Mouse (Mus musculus): Measurements from ENCODE around the gene Eif1ad. TPM values are rescaled to one million over a fixed set of nuclear protein-coding genes. Genes with fewer than 3 reads are reported as not detected.

Gene Eif1ad
- polyA plus RNA-seq, 1 experiment from 2014 or later = 42.8 TPM

- H3K9me3 ChIP-seq (replicated peaks) = no peaks in the 10 kb centered on the region
- peak overlapping the region; percentile 62 for H3K9ac ChIP-seq (replicated peaks)
- no peaks in the 10 kb centered on the region for H3K27me3 ChIP-seq (replicated peaks)
- 28% methylated on average over 7 of the region's 7 CpGs for WGBS
- peak overlapping the region; percentile 76 for H3K4me2 ChIP-seq
- peaks cover 15% of the 10 kb centered on the region for H3K4me1 ChIP-seq
- H3K4me3 ChIP-seq (replicated peaks) = peak overlapping the region; percentile 66
- peak overlapping the region; percentile 92 for H3K27ac ChIP-seq (replicated peaks)
- no peaks in the 10 kb centered on the region for H3K36me3 ChIP-seq
- peak; percentile 72 for ATAC-seq (ENCODE audit: low FRiP score)
These were observed 40.6 kb downstream of the Eif1ad start for GRCm38 (mm10) chr19:5407133-5407532.

- Histone ChIP-seq H3K9ac (replicated peaks) (no peak overlapping the region), H3K4me2 (peak overlapping the region; percentile 76)
These were observed 41.8 kb downstream of the Eif1ad start for GRCm38 (mm10) chr19:5408057-5409001.

GRCm38 (mm10) chr19:5409068-5409467, 42.5 kb downstream of the Eif1ad start:
- Histone ChIP-seq H3K9me3 (replicated peaks) (no peaks in the 10 kb centered on the region), H3K9ac (replicated peaks) (no peak overlapping the region), H3K4me3 (replicated peaks) (no peak overlapping the region), H3K27me3 (replicated peaks) (no peaks in the 10 kb centered on the region), H3K27ac (replicated peaks) (no peak overlapping the region), H3K4me2 (no peak overlapping the region), H3K36me3 (no peaks in the 10 kb centered on the region), H3K4me1 (peaks cover 15% of the 10 kb centered on the region)
- WGBS = 86% methylated on average over 5 of the region's 5 CpGs
- no peak for ATAC-seq (ENCODE audit: low FRiP score)

More at GRCm38 (mm10) chr19:5408057-5409001, 41.8 kb downstream of the Eif1ad start:
- no peak for ATAC-seq (ENCODE audit: low FRiP score)
- no peaks in the 10 kb centered on the region for H3K27me3 ChIP-seq (replicated peaks)
- H3K4me3 ChIP-seq (replicated peaks) = no peak overlapping the region
- H3K4me1 ChIP-seq = peaks cover 15% of the 10 kb centered on the region
- no peak overlapping the region for H3K27ac ChIP-seq (replicated peaks)
- 83% methylated on average over 13 of the region's 13 CpGs for WGBS
- H3K36me3 ChIP-seq = no peaks in the 10 kb centered on the region
- no peaks in the 10 kb centered on the region for H3K9me3 ChIP-seq (replicated peaks)

DNA sequence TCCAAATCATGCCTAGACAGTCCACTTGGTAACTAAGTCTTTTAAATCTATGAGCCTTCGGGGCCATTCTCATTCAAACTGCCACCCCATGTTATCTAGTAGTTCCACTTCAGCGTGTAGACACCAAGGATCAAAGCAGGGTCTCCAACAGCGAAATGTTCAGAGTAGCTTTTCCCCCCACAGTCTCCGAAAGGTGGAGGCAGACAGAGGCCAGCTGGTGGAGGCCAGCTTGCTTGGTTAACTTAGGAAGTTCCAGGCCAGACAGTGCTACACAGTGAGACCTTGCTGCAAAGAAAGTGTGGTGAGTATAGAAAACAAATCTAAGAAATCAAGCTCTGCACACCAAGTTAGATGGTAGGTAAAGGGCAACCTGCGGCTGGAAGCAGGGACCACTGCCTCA, 44.1 kb downstream of the Eif1ad start:
- Histone ChIP-seq H3K36me3 (no peaks in the 10 kb centered on the region), H3K27me3 (replicated peaks) (no peaks in the 10 kb centered on the region), H3K4me3 (replicated peaks) (no peak overlapping the region), H3K9ac (replicated peaks) (no peak overlapping the region), H3K27ac (replicated peaks) (no peak overlapping the region), H3K4me1 (peaks cover 14% of the 10 kb centered on the region), H3K4me2 (no peak overlapping the region), H3K9me3 (replicated peaks) (no peaks in the 10 kb centered on the region)
- no peak for ATAC-seq (ENCODE audit: low FRiP score)
- 89% methylated on average over 5 of the region's 5 CpGs for WGBS

GRCm38 (mm10) chr19:5411961-5412360, 45.4 kb downstream of the Eif1ad start:
- Histone ChIP-seq H3K9me3 (replicated peaks) (no peaks in the 10 kb centered on the region), H3K4me2 (no peak overlapping the region), H3K27me3 (replicated peaks) (no peaks in the 10 kb centered on the region), H3K9ac (replicated peaks) (no peak overlapping the region), H3K4me3 (replicated peaks) (no peak overlapping the region), H3K27ac (replicated peaks) (no peak overlapping the region), H3K4me1 (peaks cover 10% of the 10 kb centered on the region), H3K36me3 (no peaks in the 10 kb centered on the region)
- ATAC-seq (ENCODE audit: low FRiP score) = no peak
- WGBS = 71% methylated on average over 5 of the region's 5 CpGs

DNA sequence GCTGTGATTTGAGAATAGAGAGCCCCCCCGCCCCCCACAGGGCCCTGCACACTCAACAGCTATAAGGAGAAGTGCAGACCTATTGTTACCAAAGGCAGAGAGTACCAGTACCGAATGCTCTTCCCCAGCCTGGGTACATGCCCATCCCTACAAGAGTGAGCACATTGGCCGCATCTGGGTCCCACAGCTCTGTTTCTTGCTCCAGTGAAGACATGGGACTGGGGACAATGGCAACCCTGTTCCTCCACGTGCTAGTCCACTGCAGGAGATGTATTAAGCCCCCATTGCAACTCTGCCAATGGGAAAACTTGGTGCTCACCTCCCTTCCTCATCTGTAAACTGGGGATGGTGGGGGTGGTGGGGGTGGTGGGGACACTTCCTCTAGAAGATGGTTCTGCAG, 47.3 kb downstream of the Eif1ad start:
- no peak overlapping the region for H3K27ac ChIP-seq (replicated peaks)
- ATAC-seq (ENCODE audit: low FRiP score) = no peak
- no peak overlapping the region for H3K4me2 ChIP-seq
- 75% methylated on average over 4 of the region's 4 CpGs for WGBS
- no peak overlapping the region for H3K9ac ChIP-seq (replicated peaks)
- no peaks in the 10 kb centered on the region for H3K27me3 ChIP-seq (replicated peaks)
- H3K4me1 ChIP-seq = no peaks in the 10 kb centered on the region
- H3K9me3 ChIP-seq (replicated peaks) = no peaks in the 10 kb centered on the region
- no peak overlapping the region for H3K4me3 ChIP-seq (replicated peaks)
- 0 out of 2 replicates have a peak, but pooled peaks cover 6% of the 10 kb centered on the region for H3K36me3 ChIP-seq

DNA sequence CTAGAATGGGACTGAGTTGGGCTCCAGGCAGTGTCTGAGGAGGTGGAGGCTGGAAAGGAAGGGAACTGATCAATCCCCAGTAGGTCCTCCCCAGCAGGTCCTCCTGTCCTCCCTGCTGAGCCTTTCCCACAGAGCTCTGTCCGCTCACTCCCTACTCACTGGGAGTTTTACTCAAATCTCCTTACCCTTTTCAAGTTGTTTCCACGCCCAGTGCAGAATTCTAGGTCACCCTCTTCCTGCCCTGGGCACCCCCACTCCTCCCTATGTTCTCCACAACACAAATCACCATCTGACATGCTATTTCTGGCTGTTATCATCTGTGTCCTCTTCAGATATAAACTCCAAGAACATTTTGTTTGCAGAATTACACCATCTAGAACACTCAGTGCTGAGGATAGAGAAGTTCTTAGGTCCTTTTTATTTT, 48.0 kb downstream of the Eif1ad start:
- Histone ChIP-seq H3K4me2 (no peak overlapping the region), H3K4me1 (no peaks in the 10 kb centered on the region), H3K27ac (replicated peaks) (no peak overlapping the region), H3K27me3 (replicated peaks) (no peaks in the 10 kb centered on the region), H3K9me3 (replicated peaks) (no peaks in the 10 kb centered on the region), H3K36me3 (peaks cover 6% of the 10 kb centered on the region; the same call in 1 of the 2 replicates), H3K4me3 (replicated peaks) (no peak overlapping the region), H3K9ac (replicated peaks) (no peak overlapping the region)
- WGBS = 77% methylated on average over 2 of the region's 2 CpGs
- ATAC-seq (ENCODE audit: low FRiP score) = no peak

- no peak overlapping the region for H3K27ac ChIP-seq (replicated peaks)
- H3K4me2 ChIP-seq = no peak overlapping the region
- no peak overlapping the region for H3K4me3 ChIP-seq (replicated peaks)
- peaks cover 25% of the 10 kb centered on the region for H3K4me1 ChIP-seq
- WGBS = 90% methylated on average over 8 of the region's 8 CpGs
- H3K27me3 ChIP-seq (replicated peaks) = no peaks in the 10 kb centered on the region
- ATAC-seq (ENCODE audit: low FRiP score) = no peak
- no peaks in the 10 kb centered on the region for H3K9me3 ChIP-seq (replicated peaks)
- peaks cover 37% of the 10 kb centered on the region for H3K36me3 ChIP-seq
- no peak overlapping the region for H3K9ac ChIP-seq (replicated peaks)
These were observed 52.4 kb downstream of the Eif1ad start for GRCm38 (mm10) chr19:5418750-5419466.

- 94% methylated on average over 9 of the region's 9 CpGs for WGBS
- ATAC-seq (ENCODE audit: low FRiP score) = no peak
- H3K36me3 ChIP-seq = peaks cover 37% of the 10 kb centered on the region
- no peak overlapping the region for H3K4me3 ChIP-seq (replicated peaks)
- no peaks in the 10 kb centered on the region for H3K27me3 ChIP-seq (replicated peaks)
- H3K4me2 ChIP-seq = no peak overlapping the region
- H3K9ac ChIP-seq (replicated peaks) = no peak overlapping the region
- no peak overlapping the region for H3K27ac ChIP-seq (replicated peaks)
- H3K4me1 ChIP-seq = peaks cover 27% of the 10 kb centered on the region
- H3K9me3 ChIP-seq (replicated peaks) = no peaks in the 10 kb centered on the region
These were observed 53.1 kb downstream of the Eif1ad start for GRCm38 (mm10) chr19:5419630-5420029.

DNA sequence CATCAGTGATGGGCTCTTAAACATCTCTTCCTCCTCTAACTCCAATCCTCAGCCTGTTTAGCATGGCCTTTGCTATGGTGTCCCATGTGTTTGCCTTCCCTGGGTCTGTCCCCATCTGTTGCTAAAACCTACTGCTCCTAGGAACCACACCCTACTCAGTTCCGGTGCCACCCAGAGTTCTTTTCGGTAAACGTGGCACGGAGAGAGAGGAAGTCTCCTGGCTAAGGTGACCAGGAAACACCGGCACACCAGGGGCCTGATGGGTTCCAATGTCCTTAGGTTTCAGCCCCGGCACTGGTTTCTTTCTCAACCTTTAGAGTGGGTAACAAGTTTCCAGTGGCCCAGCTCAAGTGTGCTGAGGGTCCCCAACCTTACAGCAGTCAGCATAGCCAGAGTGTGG, 54.0 kb downstream of the Eif1ad start:
- H3K4me3 ChIP-seq (replicated peaks) = no peak overlapping the region
- no peaks in the 10 kb centered on the region for H3K9me3 ChIP-seq (replicated peaks)
- no peak overlapping the region for H3K27ac ChIP-seq (replicated peaks)
- H3K4me2 ChIP-seq = no peak overlapping the region
- 88% methylated on average over 6 of the region's 6 CpGs for WGBS
- H3K27me3 ChIP-seq (replicated peaks) = no peaks in the 10 kb centered on the region
- peaks cover 27% of the 10 kb centered on the region for H3K4me1 ChIP-seq
- H3K36me3 ChIP-seq = peaks cover 37% of the 10 kb centered on the region
- no peak overlapping the region for H3K9ac ChIP-seq (replicated peaks)
- ATAC-seq (ENCODE audit: low FRiP score) = no peak
